Mouse (Mus musculus) megakaryocyte, embryonic 14.5 days (primary cell): ENCODE measurements around the gene Kcnd2.

Experiments used
- FLI1 ChIP-seq: IDR thresholded peaks from 2 replicates; pipeline ENCODE4 v1.6.1; 2012; ENCODE audit warnings: low read length, inconsistent platforms, mixed read lengths
- GATA1 ChIP-seq: IDR thresholded peaks from 3 replicates; pipeline ENCODE4 v1.6.1; 2012; ENCODE audit warnings: mixed read lengths, low read length, inconsistent platforms, borderline replicate concordance

- TF ChIP-seq GATA1 (no peak), FLI1 (no peak)
Observed at GRCm38 (mm10) chr6:21551501-21551900, 336.2 kb downstream of the Kcnd2 start.
